Mouse (Mus musculus) embryonic fibroblast, embryonic 13.5 days (primary cell): ENCODE results near the gene Atn1.

Experiments used
- CTCF ChIP-seq: IDR thresholded peaks from 2 replicates; pipeline ENCODE4 v1.5.1; 2011; ENCODE audit warnings: mild to moderate bottlenecking, control low read depth, low read length, moderate library complexity, borderline replicate concordance; ENCODE audit not compliant: insufficient read depth
- POLR2A ChIP-seq: IDR thresholded peaks from 2 replicates; pipeline ENCODE4 v1.6.1; 2011; ENCODE audit warnings: low read depth, mild to moderate bottlenecking, control low read depth, low read length, moderate library complexity

GRCm38 (mm10) chr6:124740211-124740887 is 16.0 kb downstream of the Atn1 start:
- TF ChIP-seq CTCF, result no peak
- TF ChIP-seq POLR2A, result peak; percentile 9; the same call in 1 of the 2 replicates
